Mouse (Mus musculus): ENCODE data around the gene Tst. TPM values are rescaled to one million over a fixed set of nuclear protein-coding genes. Genes with fewer than 3 reads are reported as not detected.

The Tst gene
- total RNA-seq (2014; rRNA removed) (31.3 and 34.8 TPM in 2 replicates), polyA plus RNA-seq (2015; fragmentation: Nextera tagmentation; extraction: Ambion mirVana) (34.4 and 40.0 TPM in 2 replicates)

DNA sequence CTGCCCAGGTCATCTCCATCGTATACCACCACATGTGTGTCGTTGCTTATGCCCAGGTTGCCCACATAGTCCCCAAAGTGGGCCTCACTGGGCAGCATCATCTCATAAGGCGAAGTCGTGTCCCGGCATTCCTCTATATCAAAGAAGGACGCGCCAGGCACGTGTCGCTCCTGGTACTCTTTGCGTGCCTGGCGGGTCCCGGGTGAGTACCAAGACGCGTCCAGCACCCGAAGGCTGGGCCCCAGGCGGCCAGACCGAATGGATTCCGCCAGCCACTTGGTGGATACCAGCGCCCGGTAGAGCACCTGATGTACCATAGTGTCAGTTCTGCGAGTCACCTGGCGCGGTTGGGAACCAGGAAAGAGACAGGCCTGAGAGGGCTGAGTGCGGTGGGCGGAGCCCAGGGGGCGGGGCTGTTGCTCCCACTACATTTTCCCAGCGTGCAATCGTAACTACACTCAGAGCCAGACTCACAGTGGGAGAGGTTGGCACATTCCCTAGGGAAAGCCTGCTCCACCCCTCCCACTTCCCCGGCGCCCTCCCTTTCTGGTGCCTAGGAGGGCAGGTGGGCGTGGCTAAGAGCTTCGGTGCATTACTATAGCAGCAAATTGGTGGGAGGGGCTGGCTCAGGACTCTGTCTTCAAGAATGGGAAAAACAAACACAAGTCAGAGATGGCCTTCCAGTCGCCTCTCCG, at the start of gene Tst:
Gene Tst, minus strand, starts transcription at position 391 of the 695 bp plus-strand sequence.
- WGBS, result 2% methylated on average over 33 of the region's 34 CpGs
- H3K27ac ChIP-seq (ENCODE audit: low read depth, low read length), result peak within 1 kb of the TSS; percentile 87
- H3K27me3 ChIP-seq (ENCODE audit: insufficient read depth, low read length), result peaks cover 21% of the 10 kb centered on the region; the same call in 1 of the 2 replicates
- peak within 1 kb of the TSS; percentile 84 for H3K9ac ChIP-seq (replicated peaks; ENCODE audit: low read length, poor library complexity, severe bottlenecking)
- DNase-seq (ENCODE audit: low spot score), result peak; percentile 93
- H3K4me2 ChIP-seq (ENCODE audit: low read depth, low read length, poor library complexity, severe bottlenecking), result peak within 1 kb of the TSS; percentile 91
- H3K36me3 ChIP-seq (ENCODE audit: insufficient read depth, low read length), result no peaks in the 10 kb centered on the region
- no peak for TF ChIP-seq CTCF (IDR thresholded peaks at IDR 0.05)
- H3K4me1 ChIP-seq (ENCODE audit: insufficient read depth, low read length), result peaks cover 18% of the 10 kb centered on the region
- H3K4me3 ChIP-seq (ENCODE audit: low read depth, low read length), result peak within 1 kb of the TSS; percentile 52
- no peaks in the 10 kb centered on the region for H3K9me3 ChIP-seq (ENCODE audit: low read length)
- ATAC-seq (ENCODE audit: low FRiP score), result peak; percentile 62

DNA sequence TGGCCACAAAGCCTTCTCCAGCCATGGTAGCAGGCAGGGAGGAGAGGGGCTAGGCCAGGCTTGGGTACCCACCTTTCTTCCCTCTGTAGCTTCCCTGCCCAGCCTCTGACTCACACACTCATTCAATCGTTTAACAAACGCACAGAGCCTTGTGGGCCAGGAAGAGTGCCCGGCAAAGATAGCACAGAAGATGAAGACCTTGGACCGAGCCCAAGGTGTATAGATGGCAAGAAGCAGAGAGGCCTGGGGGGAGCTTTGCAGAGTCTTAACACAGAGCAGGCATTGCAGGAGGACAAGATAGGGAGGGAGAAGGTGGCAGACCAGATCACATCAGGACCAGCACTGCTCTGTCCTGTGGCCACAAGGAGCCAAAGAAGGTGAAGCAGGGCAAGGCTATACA, 49.5 kb upstream of the Tst start:
- Histone ChIP-seq H3K4me3 (ENCODE audit: low read depth, low read length) (no peak overlapping the region), H3K4me1 (ENCODE audit: insufficient read depth, low read length) (no peaks in the 10 kb centered on the region), H3K9me3 (ENCODE audit: low read length) (no peaks in the 10 kb centered on the region), H3K27me3 (ENCODE audit: insufficient read depth, low read length) (no peaks in the 10 kb centered on the region), H3K9ac (replicated peaks; ENCODE audit: low read length, poor library complexity, severe bottlenecking) (no peak overlapping the region), H3K27ac (ENCODE audit: low read depth, low read length) (no peak overlapping the region), H3K4me2 (ENCODE audit: low read depth, low read length, poor library complexity, severe bottlenecking) (no peak overlapping the region), H3K36me3 (ENCODE audit: insufficient read depth, low read length) (no peaks in the 10 kb centered on the region)
- no peak for ATAC-seq (ENCODE audit: low FRiP score)
- WGBS, result 72% methylated on average over 4 of the region's 4 CpGs
- TF ChIP-seq CTCF (IDR thresholded peaks at IDR 0.05), result no peak
- no peak for DNase-seq (ENCODE audit: low spot score)

DNA sequence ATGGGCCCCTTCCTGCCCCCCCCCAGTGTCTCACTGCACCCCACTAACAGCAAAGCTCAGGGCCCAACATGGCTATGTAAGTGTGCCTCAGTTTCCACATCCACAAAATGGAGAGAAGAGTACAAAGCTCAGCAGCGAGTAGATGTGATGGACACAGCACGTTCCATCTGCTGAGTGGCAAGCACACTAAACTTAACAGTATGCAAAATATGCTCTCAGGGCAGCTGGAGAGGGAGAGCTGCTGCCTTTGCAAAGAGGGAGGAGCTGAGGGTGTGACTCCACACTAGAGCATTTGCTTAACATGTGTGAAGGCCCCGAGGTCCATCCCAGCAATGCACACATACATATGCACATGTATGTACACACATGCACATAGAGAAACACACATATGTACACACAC, 47.2 kb upstream of the Tst start:
- Histone ChIP-seq H3K27me3 (ENCODE audit: insufficient read depth, low read length) (no peaks in the 10 kb centered on the region), H3K4me2 (ENCODE audit: low read depth, low read length, poor library complexity, severe bottlenecking) (no peak overlapping the region), H3K9me3 (ENCODE audit: low read length) (no peaks in the 10 kb centered on the region), H3K4me3 (ENCODE audit: low read depth, low read length) (no peak overlapping the region), H3K27ac (ENCODE audit: low read depth, low read length) (no peak overlapping the region), H3K36me3 (ENCODE audit: insufficient read depth, low read length) (no peaks in the 10 kb centered on the region), H3K9ac (replicated peaks; ENCODE audit: low read length, poor library complexity, severe bottlenecking) (no peak overlapping the region), H3K4me1 (ENCODE audit: insufficient read depth, low read length) (no peaks in the 10 kb centered on the region; the same call in 1 of the 2 replicates)
- DNase-seq (ENCODE audit: low spot score), result no peak
- no peak for ATAC-seq (ENCODE audit: low FRiP score)
- WGBS, result 85% methylated on average over 3 of the region's 3 CpGs
- TF ChIP-seq CTCF (IDR thresholded peaks at IDR 0.05), result no peak

DNA sequence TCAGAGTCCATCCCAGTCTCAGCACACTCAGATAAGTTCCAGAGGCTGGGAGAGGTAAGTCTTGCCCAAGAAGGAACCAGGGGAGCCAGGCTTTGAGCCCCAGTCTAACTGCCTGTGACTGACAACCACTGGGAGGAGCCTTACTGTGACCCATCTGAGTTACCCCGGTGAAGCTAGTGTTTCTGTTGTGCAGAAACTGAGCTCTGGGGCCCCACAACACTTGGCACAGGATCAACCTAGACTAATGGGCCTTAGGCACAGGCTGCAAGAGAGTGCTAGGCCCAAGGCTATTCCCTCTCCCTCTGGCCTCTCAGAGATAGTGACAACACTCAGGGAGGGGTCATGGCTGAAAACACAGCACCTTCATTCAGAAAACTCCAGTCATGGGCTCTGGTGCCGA, 45.5 kb upstream of the Tst start:
- 83% methylated on average over 2 of the region's 2 CpGs for WGBS
- no peaks in the 10 kb centered on the region; the same call in 1 of the 2 replicates for H3K4me1 ChIP-seq (ENCODE audit: insufficient read depth, low read length)
- H3K9ac ChIP-seq (replicated peaks; ENCODE audit: low read length, poor library complexity, severe bottlenecking), result no peak overlapping the region
- H3K36me3 ChIP-seq (ENCODE audit: insufficient read depth, low read length), result no peaks in the 10 kb centered on the region
- no peak overlapping the region for H3K27ac ChIP-seq (ENCODE audit: low read depth, low read length)
- no peak for DNase-seq (ENCODE audit: low spot score)
- H3K4me3 ChIP-seq (ENCODE audit: low read depth, low read length), result no peak overlapping the region
- H3K4me2 ChIP-seq (ENCODE audit: low read depth, low read length, poor library complexity, severe bottlenecking), result no peak overlapping the region
- TF ChIP-seq CTCF (IDR thresholded peaks at IDR 0.05), result no peak
- H3K9me3 ChIP-seq (ENCODE audit: low read length), result no peaks in the 10 kb centered on the region
- H3K27me3 ChIP-seq (ENCODE audit: insufficient read depth, low read length), result no peaks in the 10 kb centered on the region
- ATAC-seq (ENCODE audit: low FRiP score), result no peak

DNA sequence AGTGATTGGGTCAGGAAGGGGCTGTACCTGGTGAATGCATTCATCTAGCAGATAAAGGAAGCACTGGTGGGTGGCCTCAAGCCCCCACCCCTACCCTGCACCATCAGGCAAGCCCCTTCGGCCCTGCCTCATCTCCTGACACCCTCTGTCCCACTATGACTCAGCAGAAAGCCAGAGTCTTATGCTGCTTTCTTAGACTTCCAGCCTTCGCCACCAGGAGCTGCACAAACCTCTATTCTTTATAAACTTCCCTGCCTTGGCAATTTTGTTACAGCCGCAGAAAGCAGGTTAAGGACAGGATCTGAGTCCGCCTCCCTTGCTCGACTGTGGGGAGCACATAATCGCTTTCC, 44.7 kb upstream of the Tst start:
- peak; percentile 26; the same call in 1 of the 2 replicates for TF ChIP-seq CTCF (IDR thresholded peaks at IDR 0.05)
- H3K27me3 ChIP-seq (ENCODE audit: insufficient read depth, low read length), result no peaks in the 10 kb centered on the region
- H3K36me3 ChIP-seq (ENCODE audit: insufficient read depth, low read length), result no peaks in the 10 kb centered on the region
- H3K4me1 ChIP-seq (ENCODE audit: insufficient read depth, low read length), result no peaks in the 10 kb centered on the region; the same call in 1 of the 2 replicates
- H3K9me3 ChIP-seq (ENCODE audit: low read length), result no peaks in the 10 kb centered on the region
- DNase-seq (ENCODE audit: low spot score) (no peak), ATAC-seq (ENCODE audit: low FRiP score) (no peak)
- H3K27ac ChIP-seq (ENCODE audit: low read depth, low read length), result no peak overlapping the region
- WGBS, result 85% methylated on average over 6 of the region's 6 CpGs
- no peak overlapping the region for H3K4me2 ChIP-seq (ENCODE audit: low read depth, low read length, poor library complexity, severe bottlenecking)
- H3K9ac ChIP-seq (replicated peaks; ENCODE audit: low read length, poor library complexity, severe bottlenecking), result no peak overlapping the region
- H3K4me3 ChIP-seq (ENCODE audit: low read depth, low read length), result no peak overlapping the region

DNA sequence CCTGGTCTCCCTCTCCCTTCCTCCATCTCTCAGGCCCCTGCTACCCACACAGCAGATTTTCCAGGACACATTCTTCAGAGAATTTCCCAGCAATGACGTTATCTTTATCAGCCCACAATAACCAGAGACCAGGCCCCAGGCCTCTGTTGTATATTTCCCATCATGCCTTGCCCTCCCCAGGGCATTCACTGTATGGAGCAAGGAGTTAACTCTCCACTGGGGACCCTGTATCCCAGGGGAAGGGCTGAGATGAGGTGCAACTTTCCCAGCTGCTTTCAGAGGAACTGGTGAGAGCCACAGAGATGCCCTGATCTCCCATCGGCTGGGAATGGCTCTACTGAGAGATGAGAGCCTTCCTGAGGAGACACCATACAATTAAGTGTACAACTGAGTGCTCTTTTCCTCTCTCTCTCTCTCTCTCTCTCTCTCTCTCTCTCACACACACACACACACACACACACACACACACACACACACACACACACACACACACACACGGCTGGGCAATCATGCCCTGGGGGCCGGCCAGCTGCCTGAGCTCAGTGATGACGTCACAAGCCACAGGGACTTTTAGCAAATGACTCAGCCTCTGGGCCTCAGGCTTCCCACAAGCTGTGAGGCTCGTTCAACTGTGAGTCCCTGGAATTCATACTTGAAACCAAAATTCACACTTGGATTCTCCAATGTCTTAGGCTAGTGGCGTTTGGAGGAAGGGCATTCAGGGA, 44.1 kb upstream of the Tst start:
- Histone ChIP-seq H3K9ac (replicated peaks; ENCODE audit: low read length, poor library complexity, severe bottlenecking) (no peak overlapping the region; the same call in 1 of the 2 replicates), H3K27me3 (ENCODE audit: insufficient read depth, low read length) (no peaks in the 10 kb centered on the region), H3K4me2 (ENCODE audit: low read depth, low read length, poor library complexity, severe bottlenecking) (no peak overlapping the region), H3K27ac (ENCODE audit: low read depth, low read length) (no peak overlapping the region), H3K9me3 (ENCODE audit: low read length) (no peaks in the 10 kb centered on the region), H3K4me1 (ENCODE audit: insufficient read depth, low read length) (no peaks in the 10 kb centered on the region; the same call in 1 of the 2 replicates), H3K36me3 (ENCODE audit: insufficient read depth, low read length) (no peaks in the 10 kb centered on the region), H3K4me3 (ENCODE audit: low read depth, low read length) (no peak overlapping the region)
- no peak for TF ChIP-seq CTCF (IDR thresholded peaks at IDR 0.05)
- peak; percentile 74 for DNase-seq (ENCODE audit: low spot score)
- 38% methylated on average over 7 of the region's 7 CpGs for WGBS
- ATAC-seq (ENCODE audit: low FRiP score), result no peak

All from midbrain, postnatal 0 days (tissue).